Mouse (Mus musculus) adrenal gland, adult 18-20 months (tissue): Measurements from ENCODE around the gene Krt83. TPM values are rescaled to one million over a fixed set of nuclear protein-coding genes. Genes with fewer than 3 reads are reported as not detected.
A peak's percentile ranks its signal among the peaks of the same experiment; 100 is the strongest.
"Not testable (repeated sequence)": the region's sequence is repeated elsewhere in the genome, so short reads cannot be mapped to it uniquely, and the experiment has no call there.

Source experiments
- DNase-seq, 2 experiments: peaks; one replicate each; pipeline ENCODE4 v3.0.0; 2021 to 2022; ENCODE audit warnings: low spot score in 2 of 2
- long read RNA-seq, 2 experiments: library from polyadenylated mRNA; stranded (forward); transcript quantifications; one replicate each; pipeline ENCODE4 v2.0.0; 2021
- total RNA-seq, 2 experiments: library from RNA; stranded (reverse); gene quantifications; 1 replicate in 1 of 2; 2 replicates in 1 of 2; pipeline ENCODE4 v1.2.3; 2021

Gene Krt83
- total RNA-seq = not detected
- long read RNA-seq, experiment 1 = 0 reads
- long read RNA-seq, experiment 2 = 0 reads

GRCm38 (mm10) chr15:101491431-101491830 is at the start of gene Krt83:
Krt83 (minus strand) TSS chr15:101491512.
- DNase-seq = no peak

GRCm38 (mm10) chr15:101538580-101538900 is 47.2 kb upstream of the Krt83 start:
- no peak for DNase-seq

- no peak for DNase-seq
Measured at GRCm38 (mm10) chr15:101537864-101538579, 46.7 kb upstream of the Krt83 start.

- DNase-seq = no peak
Measured at GRCm38 (mm10) chr15:101536054-101536850, 44.9 kb upstream of the Krt83 start.

- no peak for DNase-seq
Measured at GRCm38 (mm10) chr15:101532720-101533119, 41.4 kb upstream of the Krt83 start, which contains the start of gene Krt84. Krt84 (minus strand) TSS chr15:101532820.

GRCm38 (mm10) chr15:101522556-101523232 is 31.4 kb upstream of the Krt83 start:
- no peak for DNase-seq

GRCm38 (mm10) chr15:101519792-101520191 is 28.5 kb upstream of the Krt83 start:
- peak; percentile 62 to 76 for DNase-seq

- DNase-seq = not testable (repeated sequence)
Measured at GRCm38 (mm10) chr15:101517161-101517560, 25.8 kb upstream of the Krt83 start, which contains the start of gene Gm49425. Gm49425 (minus strand) TSS chr15:101517261.

- DNase-seq = no peak
Measured at GRCm38 (mm10) chr15:101508247-101508646, 16.9 kb upstream of the Krt83 start.

GRCm38 (mm10) chr15:101506896-101507758 is 15.8 kb upstream of the Krt83 start:
- DNase-seq = no peak

GRCm38 (mm10) chr15:101497181-101497580 is 5.9 kb upstream of the Krt83 start:
- peak; percentile 34 to 55 for DNase-seq

- no peak for DNase-seq
Measured at GRCm38 (mm10) chr15:101495266-101495665, 4.0 kb upstream of the Krt83 start.

GRCm38 (mm10) chr15:101494203-101494602 is 2.9 kb upstream of the Krt83 start:
- no peak for DNase-seq

- no peak for DNase-seq
Measured at GRCm38 (mm10) chr15:101493713-101494112, 2.4 kb upstream of the Krt83 start.

- DNase-seq = no peak
Measured at GRCm38 (mm10) chr15:101492718-101493117, 1.4 kb upstream of the Krt83 start.

GRCm38 (mm10) chr15:101485911-101486635 is 5.2 kb downstream of the Krt83 start:
- no peak for DNase-seq

- DNase-seq = no peak
Measured at GRCm38 (mm10) chr15:101484939-101485338, 6.4 kb downstream of the Krt83 start.

GRCm38 (mm10) chr15:101483646-101484045 is 7.7 kb downstream of the Krt83 start:
- DNase-seq = no peak

- no peak for DNase-seq
Measured at GRCm38 (mm10) chr15:101482056-101482455, 9.3 kb downstream of the Krt83 start.

- DNase-seq = no peak
Measured at GRCm38 (mm10) chr15:101479666-101480060, 11.6 kb downstream of the Krt83 start.
